Mouse (Mus musculus) gastrocnemius, postnatal 36 days (tissue): Measurements from ENCODE around the gene Plin5. TPM values are rescaled to one million over a fixed set of nuclear protein-coding genes. Genes with fewer than 3 reads are reported as not detected.
A peak's percentile ranks its signal among the peaks of the same experiment; 100 is the strongest.

Experiments
- DNase-seq, 2 experiments: peaks; one replicate each; pipeline ENCODE4 v3.0.0; 2022
- intact Hi-C: fragments of 180-260 bp; cut with DNase I; formaldehyde crosslinking; loops from one replicate; pipeline ENCODE4 v1.15.1; 2025
- long read RNA-seq, 2 experiments: library from polyadenylated mRNA; stranded (forward); transcript quantifications; one replicate each; pipeline ENCODE4 v2.0.0; 2021
- total RNA-seq, 2 experiments: library from RNA; stranded (reverse); gene quantifications; 2 replicates each; pipeline ENCODE4 v1.2.3; 2021

Gene Plin5
- total RNA-seq: 10 to 100 TPM; 26.5 to 43.5 TPM
- long read RNA-seq, experiment 1, transcript Plin5-201 (9 exons, 1,986 nt): major isoform, 53 of 84 reads
- long read RNA-seq, experiment 1, transcript Plin5-202 (8 exons, 1,986 nt): minor isoform, 5 of 84 reads
- long read RNA-seq, experiment 1, partial matches to known transcripts: 17 of 84 reads
- long read RNA-seq, experiment 1, other reads (novel, unspliced or antisense): 9 of 84 reads
- long read RNA-seq, experiment 2, transcript Plin5-201 (9 exons, 1,986 nt): major isoform, 112 of 180 reads
- long read RNA-seq, experiment 2, transcript Plin5-202 (8 exons, 1,986 nt): minor isoform, 8 of 180 reads
- long read RNA-seq, experiment 2, partial matches to known transcripts: 11 of 180 reads
- long read RNA-seq, experiment 2, other reads (novel, unspliced or antisense): 49 of 180 reads

GRCm38 (mm10) chr17:56117251-56117710 lies at the start of gene Plin5:
Plin5 (minus strand) TSS chr17:56117596.
- DNase-seq: peak in 1 of 2 experiments; percentile 59
- intact Hi-C loops: no loop called here

- intact Hi-C loops: no loop called here
- DNase-seq: no peak
Measured at GRCm38 (mm10) chr17:56165671-56166070, 48.3 kb upstream of the Plin5 start.

GRCm38 (mm10) chr17:56164510-56164909 lies 47.1 kb upstream of the Plin5 start:
- intact Hi-C loops: no loop called here
- no peak for DNase-seq

- intact Hi-C loops: no loop called here
- DNase-seq: no peak
Measured at GRCm38 (mm10) chr17:56163523-56164102, 46.2 kb upstream of the Plin5 start.

GRCm38 (mm10) chr17:56162231-56162774 lies 44.9 kb upstream of the Plin5 start, which contains the start of gene Tnfaip8l1:
Tnfaip8l1 (plus strand) TSS chr17:56162477.
- intact Hi-C loops: no loop called here
- DNase-seq: peak; percentile 88 to 93

GRCm38 (mm10) chr17:56159729-56160128 lies 42.3 kb upstream of the Plin5 start:
- intact Hi-C loops: loop anchor here (2.0 kb wide), 2 partner anchors 19 to 27 kb away; partner anchors contain the start of gene Sema6b
- DNase-seq: peak; percentile 53 to 64

GRCm38 (mm10) chr17:56153643-56154042 lies 36.2 kb upstream of the Plin5 start:
- DNase-seq: peak; percentile 58 to 68
- intact Hi-C loops: no loop called here

GRCm38 (mm10) chr17:56149897-56150296 lies 32.5 kb upstream of the Plin5 start:
- no peak for DNase-seq
- intact Hi-C loops: no loop called here

GRCm38 (mm10) chr17:56148790-56149618 lies 31.6 kb upstream of the Plin5 start:
- intact Hi-C loops: no loop called here
- DNase-seq: no peak

GRCm38 (mm10) chr17:56148280-56148679 lies 30.9 kb upstream of the Plin5 start:
- DNase-seq: no peak
- intact Hi-C loops: no loop called here

- no peak for DNase-seq
- intact Hi-C loops: no loop called here
Measured at GRCm38 (mm10) chr17:56147420-56147819, 30.0 kb upstream of the Plin5 start.

- intact Hi-C loops: no loop called here
- DNase-seq: no peak
Measured at GRCm38 (mm10) chr17:56146131-56146530, 28.7 kb upstream of the Plin5 start.

GRCm38 (mm10) chr17:56144546-56144945 lies 27.1 kb upstream of the Plin5 start:
- DNase-seq: no peak
- intact Hi-C loops: no loop called here

GRCm38 (mm10) chr17:56141702-56142605 lies 24.6 kb upstream of the Plin5 start:
- intact Hi-C loops: loop anchor here (2.0 kb wide), 1 partner anchor 17 kb away; no protein-coding TSS in a partner anchor
- DNase-seq: no peak

GRCm38 (mm10) chr17:56139858-56140595 lies 22.6 kb upstream of the Plin5 start, which contains the start of gene Sema6b:
Sema6b (minus strand) TSS chr17:56140343.
- DNase-seq: peak in 1 of 2 experiments; percentile 49
- intact Hi-C loops: loop anchor here (2.0 kb wide), 1 partner anchor 19 kb away; no protein-coding TSS in a partner anchor

GRCm38 (mm10) chr17:56139355-56139754 lies 22.0 kb upstream of the Plin5 start:
- no peak for DNase-seq

GRCm38 (mm10) chr17:56137839-56138613 lies 20.6 kb upstream of the Plin5 start:
- intact Hi-C loops: no loop called here
- no peak for DNase-seq

More at GRCm38 (mm10) chr17:56139355-56139754, 22.0 kb upstream of the Plin5 start:
- intact Hi-C loops: no loop called here

- no peak for DNase-seq
- intact Hi-C loops: no loop called here
Measured at GRCm38 (mm10) chr17:56136558-56136957, 19.2 kb upstream of the Plin5 start.
